Mouse (Mus musculus): ENCODE measurements around the gene Nepro. TPM values are rescaled to one million over a fixed set of nuclear protein-coding genes. Genes with fewer than 3 reads are reported as not detected.

The Nepro gene
- polyA plus RNA-seq, 1 experiment from 2014 or later = 12.6 TPM

DNA sequence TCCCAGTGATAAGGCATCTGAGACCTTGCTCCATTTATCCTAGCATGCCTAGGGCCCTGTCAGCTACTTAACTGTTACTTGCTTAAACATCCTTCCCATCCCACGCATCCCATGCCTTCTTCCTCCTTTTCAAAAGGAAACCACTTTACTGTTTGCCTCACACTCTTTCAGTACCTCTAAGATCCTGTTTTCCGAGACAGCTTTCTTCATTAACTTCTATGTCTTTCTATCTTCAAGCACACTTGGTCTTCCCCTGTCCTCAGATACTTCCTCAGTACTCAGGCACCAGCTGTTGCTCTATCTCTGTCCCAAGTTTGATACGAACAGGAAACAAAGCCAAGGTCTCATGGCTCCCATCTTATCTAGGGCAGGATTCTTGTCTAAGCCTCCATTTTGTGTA lies 49.6 kb downstream of the Nepro start:
- H3K9ac ChIP-seq (replicated peaks; ENCODE audit: low read length) = no peak overlapping the region
- no peak for ATAC-seq (replicated peaks; ENCODE audit: insufficient number of reproducible peaks, low FRiP score, low TSS enrichment, low read depth)
- no peaks in the 10 kb centered on the region for H3K36me3 ChIP-seq (replicated peaks; ENCODE audit: control insufficient read depth, insufficient read depth, low read depth, low read length)
- no peak overlapping the region for H3K27ac ChIP-seq (replicated peaks; ENCODE audit: low read depth, low read length)
- H3K4me2 ChIP-seq (ENCODE audit: low read depth, low read length) = no peak overlapping the region
- no peaks in the 10 kb centered on the region for H3K4me1 ChIP-seq (ENCODE audit: control insufficient read depth, insufficient read depth, low read length)
- WGBS = 92% methylated on average over 3 of the region's 3 CpGs
- H3K9me3 ChIP-seq (replicated peaks; ENCODE audit: control insufficient read depth, low read length) = no peaks in the 10 kb centered on the region
- no peak for DNase-seq (ENCODE audit: low spot score)
- H3K27me3 ChIP-seq (ENCODE audit: control insufficient read depth, insufficient read depth, low read length) = no peaks in the 10 kb centered on the region
- no peak overlapping the region for H3K4me3 ChIP-seq (ENCODE audit: low read depth, low read length)

DNA sequence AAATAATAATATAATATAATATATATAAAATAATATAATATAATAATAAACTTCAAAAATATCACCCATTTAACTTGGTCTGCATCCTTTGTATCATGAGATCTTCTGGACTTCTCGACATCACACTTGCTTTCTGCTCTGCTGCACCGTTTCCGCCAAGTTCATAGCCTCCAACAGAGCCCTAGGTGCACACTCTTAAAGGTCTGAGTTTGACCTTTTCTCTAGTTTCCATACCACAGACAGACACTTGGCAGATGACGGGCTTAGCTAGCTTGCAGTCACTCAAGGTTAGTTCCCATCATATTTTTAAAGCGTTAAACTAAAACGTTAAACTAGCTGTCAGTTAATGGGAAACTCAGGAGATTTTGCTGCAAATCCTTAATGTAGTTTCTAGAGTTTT lies 50.1 kb downstream of the Nepro start:
- Histone ChIP-seq H3K27ac (replicated peaks; ENCODE audit: low read depth, low read length) (no peak overlapping the region), H3K36me3 (replicated peaks; ENCODE audit: control insufficient read depth, insufficient read depth, low read depth, low read length) (no peaks in the 10 kb centered on the region), H3K4me2 (ENCODE audit: low read depth, low read length) (no peak overlapping the region), H3K4me3 (ENCODE audit: low read depth, low read length) (no peak overlapping the region), H3K9me3 (replicated peaks; ENCODE audit: control insufficient read depth, low read length) (no peaks in the 10 kb centered on the region), H3K27me3 (ENCODE audit: control insufficient read depth, insufficient read depth, low read length) (no peaks in the 10 kb centered on the region), H3K4me1 (ENCODE audit: control insufficient read depth, insufficient read depth, low read length) (no peaks in the 10 kb centered on the region), H3K9ac (replicated peaks; ENCODE audit: low read length) (no peak overlapping the region)
- 86% methylated on average over 6 of the region's 6 CpGs for WGBS
- DNase-seq (ENCODE audit: low spot score) (no peak), ATAC-seq (replicated peaks; ENCODE audit: insufficient number of reproducible peaks, low FRiP score, low TSS enrichment, low read depth) (no peak)

- ATAC-seq (replicated peaks; ENCODE audit: insufficient number of reproducible peaks, low FRiP score, low TSS enrichment, low read depth) (no peak), DNase-seq (ENCODE audit: low spot score) (no peak)
- Histone ChIP-seq H3K4me3 (ENCODE audit: low read depth, low read length) (no peak overlapping the region), H3K27ac (replicated peaks; ENCODE audit: low read depth, low read length) (no peak overlapping the region), H3K4me2 (ENCODE audit: low read depth, low read length) (no peak overlapping the region), H3K27me3 (ENCODE audit: control insufficient read depth, insufficient read depth, low read length) (no peaks in the 10 kb centered on the region), H3K9me3 (replicated peaks; ENCODE audit: control insufficient read depth, low read length) (no peaks in the 10 kb centered on the region), H3K9ac (replicated peaks; ENCODE audit: low read length) (no peak overlapping the region), H3K36me3 (replicated peaks; ENCODE audit: control insufficient read depth, insufficient read depth, low read depth, low read length) (no peaks in the 10 kb centered on the region), H3K4me1 (ENCODE audit: control insufficient read depth, insufficient read depth, low read length) (no peaks in the 10 kb centered on the region)
- 85% methylated on average over 17 of the region's 17 CpGs for WGBS
These were observed 54.5 kb downstream of the Nepro start for GRCm38 (mm10) chr16:44778538-44779147.

- DNase-seq (ENCODE audit: low spot score) (no peak), ATAC-seq (replicated peaks; ENCODE audit: insufficient number of reproducible peaks, low FRiP score, low TSS enrichment, low read depth) (no peak)
- 89% methylated on average over 5 of the region's 5 CpGs for WGBS
- no peak overlapping the region for H3K9ac ChIP-seq (replicated peaks; ENCODE audit: low read length)
- no peaks in the 10 kb centered on the region for H3K9me3 ChIP-seq (replicated peaks; ENCODE audit: control insufficient read depth, low read length)
- no peak overlapping the region for H3K27ac ChIP-seq (replicated peaks; ENCODE audit: low read depth, low read length)
- H3K27me3 ChIP-seq (ENCODE audit: control insufficient read depth, insufficient read depth, low read length) = no peaks in the 10 kb centered on the region
- H3K4me1 ChIP-seq (ENCODE audit: control insufficient read depth, insufficient read depth, low read length) = no peaks in the 10 kb centered on the region
- H3K36me3 ChIP-seq (replicated peaks; ENCODE audit: control insufficient read depth, insufficient read depth, low read depth, low read length) = no peaks in the 10 kb centered on the region
- H3K4me2 ChIP-seq (ENCODE audit: low read depth, low read length) = no peak overlapping the region
- no peak overlapping the region for H3K4me3 ChIP-seq (ENCODE audit: low read depth, low read length)
These were observed 55.4 kb downstream of the Nepro start for GRCm38 (mm10) chr16:44779494-44779893.

DNA sequence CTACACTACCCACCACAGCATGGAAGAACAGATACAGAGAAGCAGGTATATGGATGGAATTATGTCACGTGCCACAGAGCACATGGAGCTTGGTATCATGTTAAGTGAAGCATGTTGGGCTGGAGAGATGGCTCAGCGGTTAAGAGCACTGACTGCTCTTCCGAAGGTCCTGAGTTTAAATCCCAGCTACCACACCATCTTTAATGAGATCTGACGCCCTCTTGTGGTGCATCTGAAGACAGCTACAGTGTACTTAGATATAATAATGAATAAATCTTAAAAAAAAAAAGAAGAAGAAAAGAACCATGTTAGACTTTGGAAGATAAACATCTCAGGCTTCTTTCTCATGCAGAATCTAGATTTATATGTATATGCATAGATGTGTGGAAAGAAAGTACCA lies 56.6 kb downstream of the Nepro start:
- Histone ChIP-seq H3K27me3 (ENCODE audit: control insufficient read depth, insufficient read depth, low read length) (no peaks in the 10 kb centered on the region), H3K9ac (replicated peaks; ENCODE audit: low read length) (no peak overlapping the region), H3K4me3 (ENCODE audit: low read depth, low read length) (no peak overlapping the region), H3K9me3 (replicated peaks; ENCODE audit: control insufficient read depth, low read length) (no peaks in the 10 kb centered on the region), H3K36me3 (replicated peaks; ENCODE audit: control insufficient read depth, insufficient read depth, low read depth, low read length) (no peaks in the 10 kb centered on the region), H3K4me1 (ENCODE audit: control insufficient read depth, insufficient read depth, low read length) (no peaks in the 10 kb centered on the region), H3K4me2 (ENCODE audit: low read depth, low read length) (no peak overlapping the region), H3K27ac (replicated peaks; ENCODE audit: low read depth, low read length) (no peak overlapping the region)
- 65% methylated on average over 4 of the region's 4 CpGs for WGBS
- ATAC-seq (replicated peaks; ENCODE audit: insufficient number of reproducible peaks, low FRiP score, low TSS enrichment, low read depth) (no peak), DNase-seq (ENCODE audit: low spot score) (no peak)

Other genes starting within 250 kb of the Nepro start
- gene Boc, start 165.4 kb upstream of the Nepro start, polyA plus RNA-seq (2014; fragmentation: Nextera tagmentation; extraction: Ambion mirVana) = 19.5 and 20.7 TPM in 2 replicates
- 29.3 and 32.5 TPM in 2 replicates for gene Gtpbp8, start 22.1 kb downstream of the Nepro start, polyA plus RNA-seq (2014; fragmentation: Nextera tagmentation; extraction: Ambion mirVana)
- 0.63 and 0.95 TPM in 2 replicates for gene Cd200r1, start 41.4 kb downstream of the Nepro start, polyA plus RNA-seq (2014; fragmentation: Nextera tagmentation; extraction: Ambion mirVana)
- gene Cd200r4, start 87.4 kb downstream of the Nepro start, polyA plus RNA-seq (2014; fragmentation: Nextera tagmentation; extraction: Ambion mirVana) = not detected in 2 replicates
- not detected in 2 replicates for gene Cd200r2, start 142.8 kb downstream of the Nepro start, polyA plus RNA-seq (2014; fragmentation: Nextera tagmentation; extraction: Ambion mirVana)
- not detected in 2 replicates for gene Cd200r3, start 219.4 kb downstream of the Nepro start, polyA plus RNA-seq (2014; fragmentation: Nextera tagmentation; extraction: Ambion mirVana)

Measured in embryonic facial prominence, embryonic 11.5 days (tissue).